Mouse (Mus musculus) embryonic facial prominence, embryonic 10.5 days (tissue): ENCODE results near the gene Txlng. TPM values are rescaled to one million over a fixed set of nuclear protein-coding genes. Genes with fewer than 3 reads are reported as not detected.
A peak's percentile ranks its signal among the peaks of the same experiment; 100 is the strongest.
"Not testable (repeated sequence)": the region's sequence is repeated elsewhere in the genome, so short reads cannot be mapped to it uniquely, and the experiment has no call there.

Experiments
- DNase-seq: peaks from one replicate; pipeline ENCODE4 v3.0.0-alpha.2; 2017; ENCODE audit warnings: low spot score
- H3K27ac ChIP-seq: fragments of 300-500 bp; sonication (generic); replicated peaks from 2 replicates; pipeline ENCODE4 v1.5.1; 2016; ENCODE audit warnings: mild to moderate bottlenecking
- H3K27me3 ChIP-seq: fragments of 300-500 bp; sonication (generic); replicated peaks from 2 replicates; pipeline ENCODE4 v1.6.1; 2016; ENCODE audit warnings: low read depth, mild to moderate bottlenecking; ENCODE audit not compliant: poor library complexity, severe bottlenecking
- H3K36me3 ChIP-seq: fragments of 300-500 bp; sonication (generic); replicated peaks from 2 replicates; pipeline ENCODE4 v1.6.1; 2016; ENCODE audit warnings: mild to moderate bottlenecking, moderate library complexity
- H3K4me1 ChIP-seq: fragments of 300-500 bp; sonication (generic); 2 replicates; pipeline ENCODE4 v1.6.1; 2016
- H3K4me3 ChIP-seq: fragments of 300-500 bp; sonication (generic); 2 replicates; pipeline ENCODE4 v1.5.1; 2016; ENCODE audit warnings: mild to moderate bottlenecking, moderate library complexity
- H3K9me3 ChIP-seq: fragments of 300-500 bp; sonication (generic); 2 replicates; pipeline ENCODE4 v1.6.1; 2016; ENCODE audit warnings: mild to moderate bottlenecking
- WGBS: fragments of 180-500 bp; shearing (Covaris S2); methylation state at CpG from one replicate; pipeline ENCODE4 v1.1.7; 2016; 5-methylcytosine and 5-hydroxymethylcytosine counted together
- polyA plus RNA-seq: library from polyadenylated mRNA; unstranded; fragments of >200 nt; fragmentation: Nextera tagmentation; extraction: Ambion mirVana; gene quantifications from 2 replicates; pipeline ENCODE4 v1.2.1, GENCODE M21; 2016

The Txlng gene
- polyA plus RNA-seq = 17.0 and 17.4 TPM in 2 replicates

DNA sequence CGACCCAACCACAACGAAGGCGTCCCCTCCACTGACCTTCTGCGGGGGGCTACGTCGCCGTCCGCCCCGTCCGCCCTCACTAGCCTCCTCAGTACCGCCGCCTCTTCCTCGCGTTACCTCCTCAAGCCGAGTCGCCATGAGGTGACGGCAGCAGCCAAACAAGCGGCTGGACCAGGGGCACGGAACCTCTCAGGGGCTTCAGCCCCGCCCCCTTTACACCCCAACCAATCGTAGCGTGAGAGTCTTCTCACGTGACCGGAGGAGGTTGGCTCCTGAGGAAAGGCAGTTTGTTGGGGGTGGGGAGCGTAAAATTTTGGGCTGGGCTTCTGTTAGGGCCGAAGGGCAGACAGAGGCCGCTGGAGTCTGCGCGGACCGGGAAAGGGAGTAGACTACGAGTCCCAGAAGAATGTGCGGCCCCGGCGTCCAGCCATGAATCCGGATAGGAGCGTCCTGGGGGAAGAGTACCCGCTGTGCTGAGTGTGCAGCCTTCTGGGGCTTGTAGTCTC, at the start of gene Txlng:
Txlng (minus strand) TSS at position 252 of the 506 bp plus-strand sequence.
- Histone ChIP-seq H3K36me3 (no peaks in the 10 kb centered on the region), H3K27ac (peak within 1 kb of the TSS; percentile 81), H3K9me3 (no peaks in the 10 kb centered on the region), H3K4me1 (no peaks in the 10 kb centered on the region), H3K4me3 (peak within 1 kb of the TSS; percentile 69), H3K27me3 (peaks cover 24% of the 10 kb centered on the region)
- DNase-seq = peak; percentile 94
- WGBS = 12% methylated on average over 37 of the region's 37 CpGs

DNA sequence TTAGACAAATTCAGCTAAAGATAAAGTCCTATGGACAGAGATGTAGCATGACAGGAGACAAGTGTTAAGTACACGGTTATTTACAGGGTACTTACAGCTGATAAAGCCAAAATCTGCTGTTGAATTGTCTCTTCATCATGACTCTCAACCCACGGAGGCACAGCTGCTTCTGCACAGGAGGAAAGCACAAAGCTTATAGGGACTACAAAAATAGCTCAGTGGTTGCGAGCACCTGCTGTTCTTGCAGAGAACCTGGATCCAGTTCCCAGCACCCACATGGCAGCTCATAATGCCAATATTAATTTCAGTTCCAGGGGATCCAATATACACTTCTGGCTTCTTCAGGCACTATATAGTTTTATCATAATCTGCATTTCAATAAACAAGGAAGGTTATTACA, 49.0 kb upstream of the Txlng start:
- Histone ChIP-seq H3K27ac (no peak overlapping the region), H3K27me3 (0 out of 2 replicates have a peak, but pooled peaks cover 8% of the 10 kb centered on the region), H3K9me3 (no peaks in the 10 kb centered on the region), H3K4me3 (no peak overlapping the region), H3K36me3 (peaks cover 47% of the 10 kb centered on the region), H3K4me1 (no peaks in the 10 kb centered on the region)
- 85% methylated on average over 3 of the region's 3 CpGs for WGBS
- DNase-seq = no peak

DNA sequence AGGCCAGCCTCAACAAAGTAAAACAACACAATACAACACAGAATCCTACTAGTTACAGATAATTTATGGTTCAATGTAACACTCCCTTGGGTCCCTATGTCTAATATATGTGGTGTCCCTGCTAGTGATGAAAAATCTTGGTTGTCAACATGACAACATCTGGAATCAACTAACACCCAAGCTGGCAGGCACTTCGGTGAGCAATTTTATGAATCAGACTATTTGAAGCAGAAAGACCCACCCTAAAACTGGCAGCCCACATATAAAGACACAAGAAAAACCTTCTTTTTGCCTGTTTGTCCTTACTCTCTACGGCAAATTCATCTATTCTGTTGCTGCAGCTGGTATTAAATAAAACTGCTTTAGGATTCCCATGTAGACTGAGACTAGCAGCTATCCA, 44.5 kb upstream of the Txlng start:
- DNase-seq = no peak
- Histone ChIP-seq H3K4me3 (no peak overlapping the region), H3K36me3 (peaks cover 46% of the 10 kb centered on the region), H3K4me1 (no peaks in the 10 kb centered on the region), H3K27ac (no peak overlapping the region), H3K9me3 (no peaks in the 10 kb centered on the region), H3K27me3 (peaks cover 9% of the 10 kb centered on the region)
- 78% methylated on average over 2 of the region's 2 CpGs for WGBS

DNA sequence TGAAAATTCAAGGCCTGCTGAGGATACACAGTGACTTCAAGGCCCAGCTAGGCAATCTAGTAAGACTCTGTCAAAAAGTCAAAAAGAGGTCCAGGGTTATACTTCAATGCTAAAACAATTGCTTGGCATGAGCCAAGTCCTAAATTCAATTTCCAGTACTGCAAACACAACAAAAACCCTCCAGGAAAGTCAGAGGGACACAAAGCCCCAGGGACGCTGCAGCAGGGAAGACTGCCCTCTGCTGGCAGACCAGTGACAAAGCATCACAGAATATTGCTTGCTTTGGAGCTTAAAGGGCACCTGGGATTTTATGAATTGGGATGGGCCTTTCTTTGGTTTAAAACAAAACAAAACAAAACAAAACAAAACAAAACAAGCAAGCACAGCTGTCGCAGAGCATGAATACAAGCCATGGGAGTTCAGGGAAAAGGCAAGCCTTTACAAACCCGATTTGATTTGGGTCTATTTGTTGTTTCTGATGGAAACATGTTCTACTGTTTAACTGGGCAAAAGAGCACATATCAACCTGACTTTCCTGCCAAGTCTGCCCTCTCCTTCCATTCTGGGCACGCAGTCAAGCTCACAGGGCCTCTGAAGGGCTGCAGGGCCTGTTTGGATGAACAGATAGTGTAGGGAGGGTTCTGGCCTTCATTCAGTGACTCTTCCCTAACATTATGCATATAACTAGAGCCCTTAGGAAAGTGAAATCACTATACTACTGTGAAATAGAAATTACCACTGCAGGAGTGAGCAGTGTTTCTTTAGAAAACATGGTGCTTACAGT, 42.7 kb upstream of the Txlng start:
- H3K27me3 ChIP-seq = peaks cover 9% of the 10 kb centered on the region
- peaks cover 46% of the 10 kb centered on the region for H3K36me3 ChIP-seq
- no peak overlapping the region for H3K27ac ChIP-seq
- peak; percentile 15 for DNase-seq
- no peaks in the 10 kb centered on the region for H3K4me1 ChIP-seq
- no peaks in the 10 kb centered on the region for H3K9me3 ChIP-seq
- H3K4me3 ChIP-seq = no peak overlapping the region
- WGBS = 45% methylated on average over 4 of the region's 4 CpGs

DNA sequence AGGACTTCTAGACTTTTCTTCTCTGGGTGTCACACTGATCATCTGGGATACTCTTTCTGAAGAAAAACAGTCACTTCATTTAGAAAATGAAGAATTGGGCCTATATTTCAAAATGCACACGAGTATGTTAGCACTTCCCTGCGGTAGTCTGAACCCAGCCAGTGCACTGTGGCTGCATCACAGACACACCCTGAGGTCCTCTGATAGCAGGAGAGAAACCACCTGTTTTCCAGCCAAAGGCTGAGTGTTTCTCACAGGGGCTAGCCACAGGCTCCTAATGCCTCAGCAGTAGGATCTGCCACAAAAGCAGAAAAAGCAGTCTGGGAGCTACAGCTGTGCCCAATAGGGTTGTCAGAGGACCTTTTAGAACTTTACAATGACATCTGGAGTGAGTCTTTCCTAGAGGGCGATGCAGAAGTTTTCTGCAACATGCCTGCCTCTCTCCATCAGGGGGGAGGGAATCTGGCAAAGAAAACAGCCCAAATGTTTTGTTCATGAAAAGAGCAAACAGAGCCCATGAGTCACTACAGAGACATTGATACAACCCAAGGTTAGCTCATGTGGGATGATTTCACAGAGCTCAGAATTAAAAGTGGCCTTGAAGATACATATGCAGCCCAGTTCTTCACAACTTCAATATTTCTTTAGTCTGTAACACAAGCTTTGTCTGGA, 39.2 kb upstream of the Txlng start:
- Histone ChIP-seq H3K27me3 (peaks cover 23% of the 10 kb centered on the region), H3K36me3 (peaks cover 51% of the 10 kb centered on the region), H3K4me3 (no peak overlapping the region), H3K27ac (no peak overlapping the region), H3K9me3 (no peaks in the 10 kb centered on the region), H3K4me1 (no peaks in the 10 kb centered on the region)
- 81% methylated on average over 3 of the region's 3 CpGs for WGBS
- no peak for DNase-seq

DNA sequence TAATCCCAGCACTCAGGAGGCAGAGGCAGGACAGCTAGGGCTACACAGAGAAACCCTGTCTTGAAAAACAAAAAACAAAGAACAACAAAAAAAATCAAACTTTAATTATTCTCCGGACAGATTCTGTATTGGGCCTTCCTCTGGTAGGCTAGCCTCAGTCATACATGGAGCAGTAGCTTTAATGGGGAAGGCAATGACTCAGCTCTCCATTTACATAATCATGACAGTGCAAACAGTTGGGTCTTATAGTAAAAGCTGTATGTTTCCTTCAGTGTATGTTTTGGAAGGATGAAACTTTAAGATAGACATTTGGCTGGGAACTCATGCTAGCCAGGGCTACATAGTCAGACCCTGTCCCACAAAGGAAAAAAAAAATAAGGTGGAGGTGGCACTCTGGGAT, 19.4 kb upstream of the Txlng start:
- Histone ChIP-seq H3K36me3 (no peaks in the 10 kb centered on the region), H3K9me3 (no peaks in the 10 kb centered on the region), H3K4me3 (no peak overlapping the region), H3K4me1 (no peaks in the 10 kb centered on the region), H3K27me3 (no peaks in the 10 kb centered on the region; the same call in 1 of the 2 replicates), H3K27ac (no peak overlapping the region)
- WGBS = 92% methylated on average over 1 of the region's 1 CpGs
- DNase-seq = no peak

DNA sequence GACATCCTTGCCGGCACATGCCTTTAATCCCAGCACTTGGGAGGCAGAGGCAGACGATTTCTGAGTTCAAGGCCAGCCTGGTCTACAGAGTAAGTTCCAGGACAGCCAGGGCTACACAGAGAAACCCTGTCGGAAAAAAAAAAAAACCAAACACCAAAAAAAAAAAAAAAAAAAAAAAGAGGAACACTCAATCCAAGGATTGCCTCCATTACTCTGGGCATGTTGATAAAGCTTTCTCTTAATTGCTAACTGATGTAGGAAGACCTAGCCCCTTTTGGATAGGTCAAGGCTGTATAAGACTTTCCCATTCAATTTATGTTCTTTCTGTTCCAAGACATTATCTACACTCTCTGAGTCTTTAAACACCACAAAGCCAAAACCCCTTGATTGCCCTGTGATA, 16.3 kb upstream of the Txlng start:
- no peaks in the 10 kb centered on the region for H3K4me1 ChIP-seq
- no peaks in the 10 kb centered on the region; the same call in 1 of the 2 replicates for H3K27me3 ChIP-seq
- WGBS = 90% methylated on average over 3 of the region's 3 CpGs
- no peak overlapping the region for H3K27ac ChIP-seq
- no peak for DNase-seq
- no peak overlapping the region for H3K4me3 ChIP-seq
- H3K9me3 ChIP-seq = no peaks in the 10 kb centered on the region
- H3K36me3 ChIP-seq = no peaks in the 10 kb centered on the region

DNA sequence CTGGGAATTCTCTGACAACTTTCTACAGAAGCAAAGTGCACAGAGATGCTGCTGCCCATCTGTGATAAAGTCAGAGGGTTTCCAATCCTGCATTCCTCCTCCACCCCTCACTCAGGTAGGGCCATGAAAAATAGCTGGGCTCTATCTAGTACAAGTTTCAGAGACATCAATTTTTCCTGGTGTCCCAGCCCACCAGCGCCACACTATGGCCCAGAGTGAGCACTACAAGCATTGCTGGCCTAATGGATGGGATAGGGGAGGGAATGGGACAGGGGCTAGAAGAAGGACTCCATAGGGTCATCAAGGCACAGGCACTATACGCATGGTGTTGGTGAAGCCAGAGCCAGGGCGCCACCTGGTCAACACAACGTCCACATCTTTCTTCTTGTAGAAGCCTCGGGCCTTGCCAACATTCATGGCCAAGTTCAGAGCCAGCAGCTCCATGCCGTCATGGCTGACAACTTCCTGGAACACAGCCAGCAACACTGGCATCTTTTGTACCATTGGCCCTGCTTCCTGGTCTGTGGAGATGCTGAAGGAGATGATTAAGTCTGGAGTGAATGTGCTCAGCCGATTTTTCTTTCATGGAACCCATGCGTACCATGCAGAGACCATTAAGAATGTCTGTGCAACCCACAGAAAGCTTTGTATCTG, 15.3 kb upstream of the Txlng start:
- Histone ChIP-seq H3K27ac (no peak overlapping the region), H3K4me3 (no peak overlapping the region), H3K36me3 (no peaks in the 10 kb centered on the region), H3K9me3 (no peaks in the 10 kb centered on the region), H3K4me1 (no peaks in the 10 kb centered on the region), H3K27me3 (no peaks in the 10 kb centered on the region; the same call in 1 of the 2 replicates)
- no peak for DNase-seq
- WGBS = 77% methylated on average over 8 of the region's 8 CpGs

DNA sequence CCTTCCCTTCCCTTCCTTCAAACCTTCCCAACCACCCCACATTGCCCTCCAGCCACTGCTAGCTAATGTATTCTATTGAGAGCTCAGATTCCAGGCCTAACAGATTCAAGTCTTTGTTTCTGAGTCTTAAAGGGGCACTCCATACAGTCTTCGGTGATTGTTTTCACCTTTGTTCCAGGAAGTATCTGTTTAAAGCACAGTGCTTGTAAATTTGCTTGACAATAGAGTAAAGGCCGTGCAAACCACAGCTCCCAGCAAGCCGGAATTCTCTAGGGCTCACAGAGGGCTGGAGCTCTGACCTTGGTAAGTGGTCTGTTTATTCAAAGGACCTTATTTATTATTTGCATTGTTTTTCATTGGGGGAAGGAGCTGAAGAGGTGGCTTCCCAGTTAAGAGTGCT, 2.8 kb upstream of the Txlng start:
- no peaks in the 10 kb centered on the region for H3K9me3 ChIP-seq
- no peak overlapping the region for H3K27ac ChIP-seq
- H3K4me3 ChIP-seq = no peak overlapping the region
- WGBS = 39% methylated on average over 3 of the region's 3 CpGs
- peaks cover 28% of the 10 kb centered on the region for H3K27me3 ChIP-seq
- no peak for DNase-seq
- H3K4me1 ChIP-seq = no peaks in the 10 kb centered on the region
- H3K36me3 ChIP-seq = no peaks in the 10 kb centered on the region

DNA sequence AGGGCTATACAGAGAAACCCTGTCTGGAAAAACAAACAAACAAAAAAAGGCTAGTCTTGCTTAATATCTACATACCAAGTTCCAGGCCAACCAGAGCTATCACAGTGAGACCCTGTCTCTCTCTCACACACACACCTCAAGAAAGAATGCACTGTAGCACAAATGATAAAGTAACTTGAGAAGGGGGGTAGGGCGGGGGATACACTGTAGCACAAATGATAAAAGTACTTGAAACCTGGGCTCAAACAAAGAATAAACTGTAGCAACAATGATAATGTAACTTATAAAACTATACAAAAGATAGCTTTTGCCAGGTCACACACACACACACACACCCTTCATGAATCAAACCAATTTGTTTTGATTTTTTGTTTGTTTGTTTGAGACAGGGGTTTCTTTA, 2.3 kb upstream of the Txlng start:
- Histone ChIP-seq H3K4me1 (no peaks in the 10 kb centered on the region), H3K9me3 (no peaks in the 10 kb centered on the region), H3K27ac (no peak overlapping the region), H3K4me3 (no peak overlapping the region), H3K36me3 (no peaks in the 10 kb centered on the region), H3K27me3 (peaks cover 28% of the 10 kb centered on the region)
- 42% methylated on average over 1 of the region's 1 CpGs for WGBS
- DNase-seq = no peak

DNA sequence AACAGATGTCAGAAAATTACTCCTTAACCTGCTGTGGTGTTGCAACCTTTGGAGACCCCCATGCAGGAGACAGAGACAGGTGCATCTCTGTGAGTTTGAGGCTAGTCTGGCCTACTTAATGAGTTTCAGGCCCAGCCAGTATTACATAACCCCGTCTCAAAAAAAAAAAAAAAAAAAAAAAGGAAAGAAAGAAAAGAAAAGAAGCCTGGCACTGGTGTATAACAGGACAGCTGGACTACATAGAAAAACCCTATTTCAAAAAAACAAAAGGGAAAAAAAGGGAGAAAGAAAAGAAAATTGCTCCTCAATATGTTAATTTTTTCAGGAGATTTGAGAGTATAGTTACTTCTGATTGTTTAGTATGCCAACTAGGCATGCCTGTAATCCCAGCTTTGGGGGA, 1.8 kb upstream of the Txlng start:
- Histone ChIP-seq H3K4me1 (no peaks in the 10 kb centered on the region), H3K27me3 (peaks cover 28% of the 10 kb centered on the region), H3K9me3 (no peaks in the 10 kb centered on the region), H3K4me3 (no peak overlapping the region), H3K27ac (no peak overlapping the region), H3K36me3 (no peaks in the 10 kb centered on the region)
- WGBS = 17% methylated on average over 1 of the region's 1 CpGs
- DNase-seq = no peak

DNA sequence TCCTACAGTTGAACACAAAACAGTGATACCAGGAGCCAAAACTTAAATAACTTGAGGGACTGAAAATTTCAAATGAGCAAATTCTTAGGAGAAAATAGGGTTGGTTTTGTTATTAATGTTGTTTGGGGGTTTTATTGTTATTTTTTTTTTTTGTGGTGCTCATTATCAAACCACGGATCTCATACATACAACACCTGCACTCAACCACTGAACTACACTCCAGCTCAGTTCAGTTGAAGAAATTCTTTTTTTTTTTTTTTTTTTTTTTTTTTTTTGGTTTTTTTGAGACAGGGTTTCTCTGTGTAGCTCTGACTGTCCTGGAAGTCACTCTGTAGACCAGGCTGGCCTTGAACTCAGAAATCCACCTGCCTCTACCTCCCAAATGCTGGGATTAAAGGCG, 1.1 kb upstream of the Txlng start:
- H3K4me1 ChIP-seq, DNase-seq, H3K36me3 ChIP-seq, H3K27ac ChIP-seq, H3K4me3 ChIP-seq, H3K9me3 ChIP-seq: not testable (repeated sequence)
- WGBS = 62% methylated on average over 2 of the region's 2 CpGs
- peaks cover 28% of the 10 kb centered on the region for H3K27me3 ChIP-seq
